Mouse (Mus musculus) heart, adult 2 months (tissue): ENCODE results near the gene Runx2.

ENCODE experiments used
- CTCF ChIP-seq: fragments of 200-600 bp; IDR thresholded peaks from 2 replicates; pipeline ENCODE4 v1.8.1; 2022; ENCODE audit warnings: antibody characterized with exemption, mild to moderate bottlenecking, moderate library complexity
- POLR2A ChIP-seq: fragments of 200-500 bp; IDR thresholded peaks from 2 replicates; pipeline ENCODE4 v1.6.1; 2011; ENCODE audit warnings: mild to moderate bottlenecking, low read depth, low read length, control low read depth; ENCODE audit not compliant: insufficient read depth

- no peak for TF ChIP-seq POLR2A
- no peak for TF ChIP-seq CTCF
Measured at GRCm38 (mm10) chr17:44745378-44745777, 69.2 kb downstream of the Runx2 start.
